Mouse (Mus musculus): ENCODE results near the gene Hgfac. TPM values are rescaled to one million over a fixed set of nuclear protein-coding genes. Genes with fewer than 3 reads are reported as not detected.

Gene Hgfac
- polyA plus RNA-seq, 1 experiment: 11.0 TPM

GRCm38 (mm10) chr5:35084913-35085312 lies 43.6 kb downstream of the Hgfac start:
- Histone ChIP-seq H3K36me3 (replicated peaks; ENCODE audit: low read length) (peaks cover 5% of the 10 kb centered on the region), H3K27me3 (replicated peaks) (peaks cover 72% of the 10 kb centered on the region), H3K4me3 (replicated peaks) (no peak overlapping the region), H3K9me3 (no peaks in the 10 kb centered on the region), H3K4me1 (peaks cover 9% of the 10 kb centered on the region)
- TF ChIP-seq GATA1 (IDR thresholded peaks at IDR 0.05; ENCODE audit: borderline replicate concordance, low read length) (no peak), FLI1 (IDR thresholded peaks at IDR 0.05; ENCODE audit: low read length) (no peak)

- H3K9me3 ChIP-seq: no peaks in the 10 kb centered on the region
- TF ChIP-seq GATA1 (IDR thresholded peaks at IDR 0.05; ENCODE audit: borderline replicate concordance, low read length): no peak
- TF ChIP-seq FLI1 (IDR thresholded peaks at IDR 0.05; ENCODE audit: low read length): no peak
- H3K36me3 ChIP-seq (replicated peaks; ENCODE audit: low read length): peaks cover 43% of the 10 kb centered on the region
- H3K27me3 ChIP-seq (replicated peaks): peaks cover 33% of the 10 kb centered on the region
- H3K4me1 ChIP-seq: peaks cover 3% of the 10 kb centered on the region; the same call in 1 of the 2 replicates
- H3K4me3 ChIP-seq (replicated peaks): peak overlapping the region; percentile 12
Observed at GRCm38 (mm10) chr5:35088785-35089613, 47.7 kb downstream of the Hgfac start.

- no peak for TF ChIP-seq GATA1 (IDR thresholded peaks at IDR 0.05; ENCODE audit: borderline replicate concordance, low read length)
Observed at GRCm38 (mm10) chr5:35089614-35089963, 48.3 kb downstream of the Hgfac start.

DNA sequence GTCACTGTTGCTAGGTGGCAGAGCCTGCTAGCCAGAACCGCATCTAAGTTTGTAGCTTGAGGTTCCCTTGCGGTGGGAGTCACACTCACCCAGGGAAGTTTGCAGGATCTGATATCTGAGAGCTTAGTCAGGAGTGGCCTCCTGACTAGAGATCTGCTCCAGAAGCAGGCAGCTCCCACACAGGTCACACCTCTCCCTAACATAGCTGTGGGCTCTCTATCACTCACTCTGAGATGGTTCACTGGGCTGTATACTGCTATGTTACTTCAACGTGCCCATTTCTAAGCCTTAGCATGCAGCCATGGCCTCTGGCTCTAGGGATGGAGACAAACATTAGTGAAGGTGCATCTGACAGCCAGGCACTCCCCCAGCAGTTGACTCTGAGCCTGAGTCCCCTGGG lies 50.3 kb downstream of the Hgfac start:
- peaks cover 67% of the 10 kb centered on the region for H3K36me3 ChIP-seq (replicated peaks; ENCODE audit: low read length)
- TF ChIP-seq GATA1 (IDR thresholded peaks at IDR 0.05; ENCODE audit: borderline replicate concordance, low read length) (no peak), FLI1 (IDR thresholded peaks at IDR 0.05; ENCODE audit: low read length) (no peak)
- H3K27me3 ChIP-seq (replicated peaks): peaks cover 7% of the 10 kb centered on the region
- H3K4me3 ChIP-seq (replicated peaks): no peak overlapping the region
- H3K9me3 ChIP-seq: no peaks in the 10 kb centered on the region
- peaks cover 11% of the 10 kb centered on the region; the same call in 1 of the 2 replicates for H3K4me1 ChIP-seq

More at GRCm38 (mm10) chr5:35089614-35089963, 48.3 kb downstream of the Hgfac start:
- H3K4me1 ChIP-seq: peaks cover 3% of the 10 kb centered on the region; the same call in 1 of the 2 replicates
- H3K4me3 ChIP-seq (replicated peaks): no peak overlapping the region
- peaks cover 47% of the 10 kb centered on the region for H3K36me3 ChIP-seq (replicated peaks; ENCODE audit: low read length)
- no peaks in the 10 kb centered on the region for H3K9me3 ChIP-seq
- H3K27me3 ChIP-seq (replicated peaks): peaks cover 27% of the 10 kb centered on the region

Other genes starting within 250 kb of the Hgfac start
- 15.3 and 26.3 TPM in 2 replicates for gene Msantd1, start 133.5 kb upstream of the Hgfac start, polyA plus RNA-seq (2012; ENCODE audit: insufficient read depth, low replicate concordance)
- 37.1 and 38.7 TPM in 2 replicates for gene Rgs12, start 92.1 kb upstream of the Hgfac start, polyA plus RNA-seq (2012; ENCODE audit: insufficient read depth, low replicate concordance)
- 1.1 and 4.5 TPM in 2 replicates for gene Dok7, start 15.3 kb downstream of the Hgfac start, polyA plus RNA-seq (2012; ENCODE audit: insufficient read depth, low replicate concordance)
- gene Lrpap1, start 64.3 kb downstream of the Hgfac start, polyA plus RNA-seq (2012; ENCODE audit: insufficient read depth, low replicate concordance): 7.7 and 48.7 TPM in 2 replicates
- 0.35 TPM in 1 of 2 replicates, not detected in the other for gene Adra2c, start 236.8 kb downstream of the Hgfac start, polyA plus RNA-seq (2012; ENCODE audit: insufficient read depth, low replicate concordance)

All from megakaryocyte, embryonic 14.5 days (primary cell).